Mouse (Mus musculus): ENCODE measurements around the gene AC161166.1. TPM values are rescaled to one million over a fixed set of nuclear protein-coding genes. Genes with fewer than 3 reads are reported as not detected.

Gene AC161166.1
- total and polyA plus RNA-seq, 2 experiments from 2014 or later = 0.10 TPM; not detected in 1

DNA sequence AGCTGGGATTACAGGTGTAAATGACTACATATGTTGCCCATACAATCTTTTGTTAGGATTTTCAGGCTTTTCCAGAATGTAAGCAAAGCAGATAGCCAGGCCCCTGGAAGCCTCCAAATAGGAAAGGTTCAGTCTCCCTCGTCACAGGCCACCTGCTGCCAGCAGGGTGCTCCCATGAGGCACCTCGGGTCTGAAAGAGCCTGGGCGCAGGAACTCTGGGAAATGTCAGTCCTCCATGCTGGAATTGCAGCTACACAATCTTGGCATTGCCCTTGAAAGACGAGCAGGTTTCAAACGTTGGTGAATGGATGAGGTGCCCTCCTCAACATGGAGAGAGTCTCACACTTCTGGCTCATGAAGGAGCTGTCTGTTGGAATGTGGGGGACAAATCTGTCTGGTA lies 25.9 kb upstream of the AC161166.1 start:
- H3K9me3 ChIP-seq (replicated peaks; ENCODE audit: control insufficient read depth, low read length) = no peaks in the 10 kb centered on the region
- no peaks in the 10 kb centered on the region for H3K4me1 ChIP-seq (ENCODE audit: control insufficient read depth, insufficient read depth)
- ATAC-seq (ENCODE audit: insufficient read depth, low read depth) (no peak), DNase-seq (ENCODE audit: low spot score) (no peak)
- no peak overlapping the region for H3K4me2 ChIP-seq (ENCODE audit: low read depth, low read length)
- no peak overlapping the region for H3K4me3 ChIP-seq (ENCODE audit: low read depth, low read length)
- H3K27ac ChIP-seq (ENCODE audit: low read depth) = no peak overlapping the region
- no peak overlapping the region for H3K9ac ChIP-seq (replicated peaks; ENCODE audit: low read depth, low read length)
- TF ChIP-seq CTCF (IDR thresholded peaks at IDR 0.05; ENCODE audit: low read depth) (no peak), EP300 (IDR thresholded peaks at IDR 0.05; ENCODE audit: low read depth) (no peak)
- peaks cover 35% of the 10 kb centered on the region for H3K36me3 ChIP-seq (replicated peaks; ENCODE audit: control insufficient read depth, insufficient read depth, low read length)
- no peaks in the 10 kb centered on the region for H3K27me3 ChIP-seq (ENCODE audit: control insufficient read depth, insufficient read depth, low read length)
- 26% methylated on average over 5 of the region's 5 CpGs for WGBS

DNA sequence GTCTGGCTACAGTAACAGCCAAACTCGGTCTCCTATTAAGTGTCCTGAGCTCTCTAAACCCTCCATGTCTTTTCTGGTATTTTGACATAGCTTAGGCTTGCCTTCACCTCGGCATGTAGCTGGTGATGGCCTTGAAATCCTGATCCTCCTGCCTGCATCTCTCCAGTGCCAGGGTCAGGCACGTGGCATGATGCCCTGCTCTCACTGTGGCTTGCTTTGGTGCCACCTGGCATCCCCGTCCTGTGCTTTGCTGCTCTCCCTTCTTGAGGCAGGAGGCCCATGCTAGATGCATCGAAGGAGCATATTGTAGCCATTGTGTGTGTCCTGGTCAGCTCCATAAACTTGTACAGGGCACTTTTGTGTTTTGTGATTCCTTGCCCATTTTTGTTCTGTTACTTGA lies 25.3 kb upstream of the AC161166.1 start:
- WGBS = 77% methylated on average over 5 of the region's 5 CpGs
- H3K4me2 ChIP-seq (ENCODE audit: low read depth, low read length) = no peak overlapping the region
- no peaks in the 10 kb centered on the region for H3K9me3 ChIP-seq (replicated peaks; ENCODE audit: control insufficient read depth, low read length)
- no peak overlapping the region for H3K9ac ChIP-seq (replicated peaks; ENCODE audit: low read depth, low read length)
- no peak overlapping the region for H3K27ac ChIP-seq (ENCODE audit: low read depth)
- ATAC-seq (ENCODE audit: insufficient read depth, low read depth) (no peak), DNase-seq (ENCODE audit: low spot score) (no peak)
- TF ChIP-seq CTCF (IDR thresholded peaks at IDR 0.05; ENCODE audit: low read depth) (no peak), EP300 (IDR thresholded peaks at IDR 0.05; ENCODE audit: low read depth) (no peak)
- no peaks in the 10 kb centered on the region for H3K27me3 ChIP-seq (ENCODE audit: control insufficient read depth, insufficient read depth, low read length)
- no peak overlapping the region for H3K4me3 ChIP-seq (ENCODE audit: low read depth, low read length)
- peaks cover 37% of the 10 kb centered on the region for H3K36me3 ChIP-seq (replicated peaks; ENCODE audit: control insufficient read depth, insufficient read depth, low read length)
- no peaks in the 10 kb centered on the region for H3K4me1 ChIP-seq (ENCODE audit: control insufficient read depth, insufficient read depth)

GRCm38 (mm10) chr7:24537081-24537480 lies 24.8 kb upstream of the AC161166.1 start:
- H3K4me1 ChIP-seq (ENCODE audit: control insufficient read depth, insufficient read depth) = peaks cover under 1% of the 10 kb centered on the region; the same call in 1 of the 2 replicates
- no peaks in the 10 kb centered on the region for H3K9me3 ChIP-seq (replicated peaks; ENCODE audit: control insufficient read depth, low read length)
- H3K4me2 ChIP-seq (ENCODE audit: low read depth, low read length) = no peak overlapping the region
- TF ChIP-seq EP300 (IDR thresholded peaks at IDR 0.05; ENCODE audit: low read depth) = no peak
- no peak for TF ChIP-seq CTCF (IDR thresholded peaks at IDR 0.05; ENCODE audit: low read depth)
- no peak for ATAC-seq (ENCODE audit: insufficient read depth, low read depth)
- H3K9ac ChIP-seq (replicated peaks; ENCODE audit: low read depth, low read length) = no peak overlapping the region
- no peak for DNase-seq (ENCODE audit: low spot score)
- H3K27ac ChIP-seq (ENCODE audit: low read depth) = no peak overlapping the region
- peaks cover 37% of the 10 kb centered on the region for H3K36me3 ChIP-seq (replicated peaks; ENCODE audit: control insufficient read depth, insufficient read depth, low read length)
- H3K4me3 ChIP-seq (ENCODE audit: low read depth, low read length) = no peak overlapping the region
- WGBS = 89% methylated on average over 4 of the region's 4 CpGs
- no peaks in the 10 kb centered on the region for H3K27me3 ChIP-seq (ENCODE audit: control insufficient read depth, insufficient read depth, low read length)

GRCm38 (mm10) chr7:24534301-24534700 lies 22.0 kb upstream of the AC161166.1 start:
- DNase-seq (ENCODE audit: low spot score) = no peak
- no peak for ATAC-seq (ENCODE audit: insufficient read depth, low read depth)
- no peak overlapping the region for H3K9ac ChIP-seq (replicated peaks; ENCODE audit: low read depth, low read length)
- H3K9me3 ChIP-seq (replicated peaks; ENCODE audit: control insufficient read depth, low read length) = no peaks in the 10 kb centered on the region
- no peak overlapping the region for H3K4me2 ChIP-seq (ENCODE audit: low read depth, low read length)
- no peaks in the 10 kb centered on the region for H3K27me3 ChIP-seq (ENCODE audit: control insufficient read depth, insufficient read depth, low read length)
- H3K4me1 ChIP-seq (ENCODE audit: control insufficient read depth, insufficient read depth) = peaks cover 9% of the 10 kb centered on the region
- no peak overlapping the region for H3K4me3 ChIP-seq (ENCODE audit: low read depth, low read length)
- H3K36me3 ChIP-seq (replicated peaks; ENCODE audit: control insufficient read depth, insufficient read depth, low read length) = peaks cover 37% of the 10 kb centered on the region
- no peak overlapping the region for H3K27ac ChIP-seq (ENCODE audit: low read depth)
- WGBS = 52% methylated on average over 19 of the region's 19 CpGs
- TF ChIP-seq EP300 (IDR thresholded peaks at IDR 0.05; ENCODE audit: low read depth) (no peak), CTCF (IDR thresholded peaks at IDR 0.05; ENCODE audit: low read depth) (no peak)

DNA sequence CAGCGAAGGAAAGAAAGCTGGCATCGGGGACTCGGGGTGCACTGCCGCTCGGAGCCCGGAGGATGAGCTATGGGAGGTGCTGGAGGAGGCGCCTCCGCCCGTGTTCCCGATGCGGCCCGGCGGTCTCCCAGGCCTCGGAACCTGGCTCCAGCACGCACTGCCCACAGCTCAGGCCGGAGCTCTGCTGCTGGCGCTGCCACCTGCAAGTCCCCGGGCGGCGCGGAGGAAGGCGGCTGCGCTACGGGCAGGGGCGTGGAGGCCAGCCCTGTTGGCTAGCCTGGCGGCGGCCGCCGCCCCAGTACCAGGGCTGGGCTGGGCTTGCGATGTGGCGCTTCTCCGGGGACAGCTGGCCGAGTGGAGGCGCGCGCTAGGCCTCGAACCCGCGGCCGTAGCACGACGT lies 21.6 kb upstream of the AC161166.1 start:
- no peak overlapping the region for H3K27ac ChIP-seq (ENCODE audit: low read depth)
- peaks cover 37% of the 10 kb centered on the region for H3K36me3 ChIP-seq (replicated peaks; ENCODE audit: control insufficient read depth, insufficient read depth, low read length)
- no peak overlapping the region for H3K4me3 ChIP-seq (ENCODE audit: low read depth, low read length)
- no peak overlapping the region for H3K9ac ChIP-seq (replicated peaks; ENCODE audit: low read depth, low read length)
- H3K4me1 ChIP-seq (ENCODE audit: control insufficient read depth, insufficient read depth) = peaks cover 10% of the 10 kb centered on the region
- ATAC-seq (ENCODE audit: insufficient read depth, low read depth) (no peak), DNase-seq (ENCODE audit: low spot score) (no peak)
- 61% methylated on average over 39 of the region's 42 CpGs for WGBS
- no peaks in the 10 kb centered on the region for H3K9me3 ChIP-seq (replicated peaks; ENCODE audit: control insufficient read depth, low read length)
- no peaks in the 10 kb centered on the region for H3K27me3 ChIP-seq (ENCODE audit: control insufficient read depth, insufficient read depth, low read length)
- H3K4me2 ChIP-seq (ENCODE audit: low read depth, low read length) = no peak overlapping the region
- TF ChIP-seq EP300 (IDR thresholded peaks at IDR 0.05; ENCODE audit: low read depth) (no peak), CTCF (IDR thresholded peaks at IDR 0.05; ENCODE audit: low read depth) (no peak)

- 85% methylated on average over 28 of the region's 28 CpGs for WGBS
- TF ChIP-seq EP300 (IDR thresholded peaks at IDR 0.05; ENCODE audit: low read depth) (no peak), CTCF (IDR thresholded peaks at IDR 0.05; ENCODE audit: low read depth) (no peak)
- peaks cover 10% of the 10 kb centered on the region for H3K4me1 ChIP-seq (ENCODE audit: control insufficient read depth, insufficient read depth)
Measured at GRCm38 (mm10) chr7:24533031-24533571, 20.8 kb upstream of the AC161166.1 start.

More at GRCm38 (mm10) chr7:24533031-24533571, 20.8 kb upstream of the AC161166.1 start:
- H3K9ac ChIP-seq (replicated peaks; ENCODE audit: low read depth, low read length) = no peak overlapping the region
- H3K9me3 ChIP-seq (replicated peaks; ENCODE audit: control insufficient read depth, low read length) = no peaks in the 10 kb centered on the region
- H3K4me2 ChIP-seq (ENCODE audit: low read depth, low read length) = no peak overlapping the region
- no peak overlapping the region for H3K27ac ChIP-seq (ENCODE audit: low read depth)
- ATAC-seq (ENCODE audit: insufficient read depth, low read depth) = no peak
- no peaks in the 10 kb centered on the region for H3K27me3 ChIP-seq (ENCODE audit: control insufficient read depth, insufficient read depth, low read length)
- H3K4me3 ChIP-seq (ENCODE audit: low read depth, low read length) = no peak overlapping the region
- DNase-seq (ENCODE audit: low spot score) = no peak
- H3K36me3 ChIP-seq (replicated peaks; ENCODE audit: control insufficient read depth, insufficient read depth, low read length) = peaks cover 37% of the 10 kb centered on the region
